Mouse (Mus musculus) neural tube, embryonic 13.5 days (tissue): ENCODE data around the gene Tbc1d16. TPM values are rescaled to one million over a fixed set of nuclear protein-coding genes. Genes with fewer than 3 reads are reported as not detected.
A peak's percentile ranks its signal among the peaks of the same experiment; 100 is the strongest.

Experiments
- ATAC-seq: fragments of 200-750 bp; cut with Nextera tagmentation; 2 replicates; pipeline ENCODE4 v1.8.0; 2017; ENCODE audit warnings: low read depth, mild to moderate bottlenecking, moderate TSS enrichment, moderate library complexity
- H3K27ac ChIP-seq: fragments of 300-500 bp; sonication (generic); replicated peaks from 2 replicates; pipeline ENCODE4 v1.5.1; 2015; ENCODE audit warnings: moderate library complexity, mild to moderate bottlenecking, inconsistent platforms
- H3K27me3 ChIP-seq: fragments of 300-500 bp; sonication (generic); 2 replicates; pipeline ENCODE4 v1.6.1; 2015; ENCODE audit warnings: mild to moderate bottlenecking, inconsistent platforms
- H3K36me3 ChIP-seq: fragments of 300-500 bp; sonication (generic); 2 replicates; pipeline ENCODE4 v1.6.1; 2015; ENCODE audit warnings: mild to moderate bottlenecking, inconsistent platforms
- H3K4me1 ChIP-seq: fragments of 300-500 bp; sonication (generic); replicated peaks from 2 replicates; pipeline ENCODE4 v1.6.1; 2015; ENCODE audit warnings: inconsistent platforms
- H3K4me2 ChIP-seq: fragments of 300-500 bp; sonication (generic); 2 replicates; pipeline ENCODE4 v1.6.1; 2015; ENCODE audit warnings: inconsistent platforms, mild to moderate bottlenecking, moderate library complexity
- H3K4me3 ChIP-seq: fragments of 300-500 bp; sonication (generic); 2 replicates; pipeline ENCODE4 v1.5.1; 2015; ENCODE audit warnings: mild to moderate bottlenecking, inconsistent platforms
- H3K9ac ChIP-seq: fragments of 300-500 bp; sonication (generic); 2 replicates; pipeline ENCODE4 v1.6.1; 2015; ENCODE audit warnings: moderate library complexity, mild to moderate bottlenecking, inconsistent platforms
- H3K9me3 ChIP-seq: fragments of 300-500 bp; sonication (generic); 2 replicates; pipeline ENCODE4 v1.6.1; 2016; ENCODE audit warnings: inconsistent platforms
- WGBS: fragments of 180-500 bp; shearing (Covaris S2); methylation state at CpG from one replicate; pipeline ENCODE4 v1.1.7; 2015; 5-methylcytosine and 5-hydroxymethylcytosine counted together
- polyA plus RNA-seq: library from polyadenylated mRNA; unstranded; fragments of >200 nt; fragmentation: Nextera tagmentation; extraction: Ambion mirVana; gene quantifications from 2 replicates; pipeline ENCODE4 v1.2.1, GENCODE M21; 2015

The Tbc1d16 gene
- polyA plus RNA-seq, 1 experiment from 2014 or later: 49.0 TPM

- 10% methylated on average over 18 of the region's 18 CpGs for WGBS
- Histone ChIP-seq H3K27ac (peak overlapping the region; percentile 96), H3K36me3 (0 out of 2 replicates have a peak, but pooled peaks cover 3% of the 10 kb centered on the region), H3K4me2 (peak overlapping the region; percentile 48), H3K4me3 (peak overlapping the region; percentile 5; the same call in 1 of the 2 replicates), H3K4me1 (peaks cover 85% of the 10 kb centered on the region), H3K9ac (peak overlapping the region; percentile 63), H3K9me3 (no peaks in the 10 kb centered on the region), H3K27me3 (no peaks in the 10 kb centered on the region)
- peak; percentile 79 for ATAC-seq
Measured at GRCm38 (mm10) chr11:119215038-119215904, 13.0 kb downstream of the Tbc1d16 start.

DNA sequence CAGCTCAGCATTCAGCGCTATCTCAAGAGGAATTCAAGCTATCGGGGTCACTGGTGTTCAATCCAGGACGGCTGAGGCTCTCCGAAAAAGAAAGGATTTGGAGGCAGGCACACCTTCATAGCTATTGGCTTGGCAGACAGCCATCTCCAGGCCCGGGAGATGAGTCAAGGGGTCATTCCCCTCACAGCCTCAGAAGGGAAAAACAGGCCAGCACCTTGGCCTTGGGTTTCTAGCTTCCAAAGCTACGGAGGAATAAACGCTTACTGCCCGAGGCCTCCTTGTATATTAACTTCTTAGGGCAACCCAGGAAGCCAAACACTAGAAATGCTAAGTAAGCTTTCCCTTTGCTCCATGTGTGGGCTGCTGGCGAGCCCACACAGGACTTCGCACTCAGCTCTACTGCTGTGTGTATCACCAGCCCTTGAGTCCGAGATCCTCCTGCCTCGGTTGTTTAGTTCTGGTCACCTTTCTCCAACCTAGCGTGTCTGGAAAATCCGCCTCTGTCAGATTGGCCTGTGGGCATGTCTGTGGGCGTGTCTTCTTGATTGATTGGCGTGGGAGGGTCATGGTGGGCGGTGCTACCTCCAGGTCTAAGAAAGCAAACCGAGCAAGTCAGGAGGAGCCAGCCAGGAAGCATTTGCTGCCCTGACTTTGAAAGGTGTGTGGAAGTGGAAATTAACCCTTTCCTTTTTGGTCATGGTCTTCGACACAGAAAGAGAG, 15.0 kb downstream of the Tbc1d16 start:
- H3K36me3 ChIP-seq: peaks cover 22% of the 10 kb centered on the region
- H3K9me3 ChIP-seq: no peaks in the 10 kb centered on the region
- no peak overlapping the region for H3K9ac ChIP-seq
- H3K27me3 ChIP-seq: no peaks in the 10 kb centered on the region
- H3K4me1 ChIP-seq: peaks cover 87% of the 10 kb centered on the region
- no peak for ATAC-seq
- H3K27ac ChIP-seq: no peak overlapping the region; the same call in 1 of the 2 replicates
- no peak overlapping the region for H3K4me3 ChIP-seq
- no peak overlapping the region for H3K4me2 ChIP-seq
- 58% methylated on average over 19 of the region's 19 CpGs for WGBS

DNA sequence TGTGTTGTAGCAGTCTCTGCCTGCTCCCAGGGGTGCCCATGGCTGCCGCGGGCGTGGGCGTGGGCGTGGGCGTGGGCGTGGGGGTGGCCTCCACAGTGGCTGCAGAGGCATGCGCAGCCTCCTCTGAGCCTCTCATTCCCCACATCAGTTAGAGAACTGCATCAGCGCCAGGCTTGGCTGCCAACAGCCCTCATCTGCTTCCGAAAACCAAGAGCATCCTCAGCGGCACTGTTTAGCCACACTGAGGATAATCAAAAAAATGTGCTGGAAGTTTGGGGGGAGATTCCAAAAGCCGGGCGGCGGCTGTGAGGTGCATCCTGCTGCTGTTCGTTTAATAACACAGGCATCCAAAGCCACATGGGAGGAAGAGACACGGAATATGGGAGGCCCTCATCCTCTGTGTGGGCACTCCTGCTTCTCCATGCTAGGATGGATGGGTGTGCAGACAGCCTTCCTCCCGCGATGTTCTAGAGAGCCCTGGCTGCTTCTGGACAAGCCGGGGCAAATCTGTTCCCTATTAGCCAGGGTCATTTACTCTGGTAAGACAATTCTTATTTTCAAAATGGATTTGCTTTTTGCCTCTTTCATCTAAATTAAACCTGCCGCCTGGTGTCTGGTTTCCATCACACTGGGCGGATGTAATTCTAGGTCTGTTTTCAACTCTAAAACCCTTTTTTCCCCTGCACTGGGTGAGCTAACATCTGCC, 16.5 kb downstream of the Tbc1d16 start:
- no peak overlapping the region for H3K27ac ChIP-seq
- H3K9me3 ChIP-seq: no peaks in the 10 kb centered on the region
- H3K4me2 ChIP-seq: no peak overlapping the region
- ATAC-seq: no peak
- no peak overlapping the region for H3K4me3 ChIP-seq
- no peak overlapping the region for H3K9ac ChIP-seq
- no peaks in the 10 kb centered on the region for H3K27me3 ChIP-seq
- 88% methylated on average over 21 of the region's 21 CpGs for whole genome bisulfite sequencing
- peaks cover 37% of the 10 kb centered on the region for H3K36me3 ChIP-seq
- H3K4me1 ChIP-seq: peaks cover 83% of the 10 kb centered on the region

GRCm38 (mm10) chr11:119210321-119211100, 17.8 kb downstream of the Tbc1d16 start:
- H3K4me3 ChIP-seq: no peak overlapping the region
- H3K9me3 ChIP-seq: no peaks in the 10 kb centered on the region
- ATAC-seq: no peak
- no peak overlapping the region for H3K4me2 ChIP-seq
- H3K27ac ChIP-seq: 0 out of 2 replicates have a peak overlapping the region, but pooled peaks have one; percentile 75
- no peaks in the 10 kb centered on the region for H3K27me3 ChIP-seq
- H3K9ac ChIP-seq: no peak overlapping the region
- H3K4me1 ChIP-seq: peaks cover 70% of the 10 kb centered on the region
- WGBS: 76% methylated on average over 32 of the region's 32 CpGs
- H3K36me3 ChIP-seq: peaks cover 41% of the 10 kb centered on the region

DNA sequence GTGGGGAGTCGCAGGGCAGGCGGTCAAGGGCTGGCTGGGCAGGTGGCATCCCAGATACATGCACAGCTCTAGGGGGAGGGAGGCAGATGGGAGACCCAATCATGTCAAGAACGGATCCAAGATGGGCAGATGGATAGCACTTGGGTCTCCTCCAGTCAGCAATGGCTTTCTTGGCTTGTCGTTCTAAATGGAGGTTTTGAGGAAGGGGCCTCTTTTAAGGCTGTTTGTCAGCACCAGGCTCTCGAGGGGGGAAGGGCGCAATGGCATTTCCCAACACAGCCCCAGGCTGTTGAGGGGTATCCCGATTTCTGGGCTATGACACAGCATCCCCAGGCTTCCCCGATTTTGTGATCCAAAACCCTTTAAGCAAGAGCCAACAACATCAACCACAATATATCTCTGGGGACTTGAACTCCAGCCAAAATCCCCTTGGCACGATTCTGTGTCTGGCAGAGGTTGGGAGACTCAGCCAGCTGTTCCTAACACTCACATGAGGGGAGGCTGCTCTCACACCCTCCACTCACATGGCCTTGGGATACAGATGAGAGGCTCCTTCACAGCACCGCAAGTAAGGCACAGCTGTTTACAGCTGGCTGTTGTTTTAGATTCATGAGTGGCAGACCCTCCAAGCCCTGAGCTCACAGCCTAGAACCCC, 18.8 kb downstream of the Tbc1d16 start:
- Histone ChIP-seq H3K4me1 (peaks cover 60% of the 10 kb centered on the region), H3K4me3 (no peak overlapping the region), H3K27ac (peak overlapping the region; percentile 75), H3K4me2 (no peak overlapping the region), H3K9ac (no peak overlapping the region), H3K9me3 (no peaks in the 10 kb centered on the region), H3K36me3 (peaks cover 51% of the 10 kb centered on the region), H3K27me3 (no peaks in the 10 kb centered on the region)
- 53% methylated on average over 10 of the region's 10 CpGs for WGBS
- ATAC-seq: 0 out of 2 replicates have a peak, but pooled peaks have one; percentile 37

DNA sequence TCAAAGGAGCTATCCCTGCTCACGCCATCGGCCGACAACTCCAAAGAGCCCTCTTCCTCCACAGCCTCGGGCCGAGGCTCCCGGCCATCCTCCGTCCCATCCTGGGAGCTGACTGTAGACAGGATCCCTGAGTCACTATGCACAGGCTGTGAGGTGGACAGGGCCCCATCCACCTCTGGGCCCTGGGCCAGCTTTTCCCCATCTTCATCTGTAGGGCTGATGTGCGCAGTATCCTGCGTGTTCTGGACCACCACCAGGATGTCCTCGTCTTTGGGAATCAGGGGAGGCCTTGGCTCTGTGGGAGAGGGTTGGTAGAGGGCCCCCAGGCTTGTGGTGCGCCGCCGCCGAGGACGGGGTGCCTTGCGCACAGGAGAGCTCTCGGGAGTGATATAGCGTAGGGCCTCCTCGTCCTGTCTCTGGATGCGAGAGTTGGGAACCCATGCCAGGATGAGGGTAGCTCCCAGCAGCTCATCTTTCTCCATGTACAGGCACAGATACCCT, 19.4 kb downstream of the Tbc1d16 start:
- Histone ChIP-seq H3K36me3 (peaks cover 56% of the 10 kb centered on the region), H3K9me3 (no peaks in the 10 kb centered on the region), H3K4me3 (no peak overlapping the region), H3K9ac (no peak overlapping the region), H3K4me1 (peaks cover 54% of the 10 kb centered on the region), H3K4me2 (no peak overlapping the region), H3K27ac (peak overlapping the region; percentile 75), H3K27me3 (no peaks in the 10 kb centered on the region)
- 92% methylated on average over 20 of the region's 20 CpGs for WGBS
- 0 out of 2 replicates have a peak, but pooled peaks have one; percentile 6 for ATAC-seq

DNA sequence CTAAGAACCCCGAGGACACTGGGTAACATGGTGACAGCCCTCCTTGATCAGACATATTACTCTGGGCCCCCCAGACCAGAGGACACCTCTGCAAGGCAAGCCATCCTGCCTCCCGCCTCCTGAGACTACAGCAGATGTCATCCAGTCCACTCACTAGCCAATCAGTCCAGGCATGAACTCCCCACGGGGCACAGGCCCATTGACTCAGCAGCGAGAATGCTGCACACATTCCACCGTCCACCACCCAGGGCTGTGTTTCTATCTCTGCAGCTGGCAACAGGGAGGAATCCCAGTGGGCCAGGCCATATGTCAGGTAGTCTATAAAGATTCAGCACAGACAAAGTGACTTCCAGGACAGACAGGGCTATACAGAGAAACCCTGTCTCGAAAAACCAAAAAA, 20.3 kb downstream of the Tbc1d16 start:
- WGBS: 48% methylated on average over 6 of the region's 6 CpGs
- Histone ChIP-seq H3K27ac (0 out of 2 replicates have a peak overlapping the region, but pooled peaks have one; percentile 15), H3K27me3 (no peaks in the 10 kb centered on the region), H3K4me1 (peaks cover 45% of the 10 kb centered on the region), H3K36me3 (peaks cover 59% of the 10 kb centered on the region), H3K9me3 (no peaks in the 10 kb centered on the region), H3K4me3 (no peak overlapping the region), H3K4me2 (no peak overlapping the region), H3K9ac (no peak overlapping the region)
- ATAC-seq: no peak

GRCm38 (mm10) chr11:119206562-119206961, 21.7 kb downstream of the Tbc1d16 start:
- no peak overlapping the region for H3K9ac ChIP-seq
- ATAC-seq: no peak
- no peak overlapping the region for H3K27ac ChIP-seq
- H3K4me3 ChIP-seq: no peak overlapping the region
- 32% methylated on average over 5 of the region's 5 CpGs for WGBS
- H3K4me1 ChIP-seq: peaks cover 39% of the 10 kb centered on the region
- H3K36me3 ChIP-seq: peaks cover 65% of the 10 kb centered on the region
- no peak overlapping the region for H3K4me2 ChIP-seq
- no peaks in the 10 kb centered on the region for H3K9me3 ChIP-seq
- H3K27me3 ChIP-seq: no peaks in the 10 kb centered on the region

- no peak for ATAC-seq
Measured at GRCm38 (mm10) chr11:119205738-119206137, 22.6 kb downstream of the Tbc1d16 start.

GRCm38 (mm10) chr11:119203423-119203822, 24.9 kb downstream of the Tbc1d16 start:
- no peak for ATAC-seq
- Histone ChIP-seq H3K9me3 (no peaks in the 10 kb centered on the region), H3K4me1 (peaks cover 18% of the 10 kb centered on the region), H3K27me3 (no peaks in the 10 kb centered on the region), H3K36me3 (peaks cover 51% of the 10 kb centered on the region), H3K9ac (no peak overlapping the region), H3K4me2 (no peak overlapping the region), H3K27ac (no peak overlapping the region), H3K4me3 (no peak overlapping the region)
- 46% methylated on average over 5 of the region's 5 CpGs for WGBS

More at GRCm38 (mm10) chr11:119205738-119206137, 22.6 kb downstream of the Tbc1d16 start:
- H3K9me3 ChIP-seq: no peaks in the 10 kb centered on the region
- peaks cover 67% of the 10 kb centered on the region for H3K36me3 ChIP-seq
- no peak overlapping the region for H3K27ac ChIP-seq
- 90% methylated on average over 10 of the region's 10 CpGs for WGBS
- no peak overlapping the region for H3K4me2 ChIP-seq
- no peak overlapping the region for H3K4me3 ChIP-seq
- no peaks in the 10 kb centered on the region for H3K27me3 ChIP-seq
- no peak overlapping the region for H3K9ac ChIP-seq
- H3K4me1 ChIP-seq: peaks cover 32% of the 10 kb centered on the region

- Histone ChIP-seq H3K4me1 (peaks cover 26% of the 10 kb centered on the region), H3K27ac (no peak overlapping the region), H3K9me3 (no peaks in the 10 kb centered on the region), H3K4me2 (no peak overlapping the region), H3K4me3 (no peak overlapping the region), H3K36me3 (peaks cover 39% of the 10 kb centered on the region), H3K9ac (no peak overlapping the region), H3K27me3 (no peaks in the 10 kb centered on the region)
- no peak for ATAC-seq
- WGBS: 83% methylated on average over 4 of the region's 4 CpGs
Measured at GRCm38 (mm10) chr11:119199233-119199601, 29.1 kb downstream of the Tbc1d16 start.
